Mouse (Mus musculus): ENCODE results near the gene Ceacam15. TPM values are rescaled to one million over a fixed set of nuclear protein-coding genes. Genes with fewer than 3 reads are reported as not detected.
A peak's percentile ranks its signal among the peaks of the same experiment; 100 is the strongest.
"Not testable (repeated sequence)": the region's sequence is repeated elsewhere in the genome, so short reads cannot be mapped to it uniquely, and the experiment has no call there.

Ceacam15 gene
- not detected for total RNA-seq (2021)

DNA sequence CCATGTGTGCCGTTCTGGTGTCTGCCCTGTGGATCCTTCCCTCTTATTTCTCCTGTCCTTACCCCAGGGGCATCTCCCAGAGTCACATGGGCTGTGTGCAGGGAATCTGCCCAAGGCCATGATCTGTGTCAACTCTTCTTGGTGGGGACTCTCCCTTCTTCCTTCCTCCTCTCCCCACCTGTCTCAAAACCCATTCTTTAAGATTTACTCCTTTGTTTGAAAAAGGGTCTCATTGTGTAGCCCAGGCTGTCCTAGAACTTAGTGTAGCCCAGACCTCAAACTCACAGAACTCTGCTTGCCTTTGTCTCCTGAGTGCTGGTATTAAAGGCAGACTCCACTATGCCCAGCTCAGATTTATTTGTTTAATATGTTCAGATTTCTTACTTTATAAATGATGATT, at the start of gene Ceacam15:
Gene Ceacam15 (minus strand): TSS at position 101 of the 400 bp plus-strand sequence.
- intact Hi-C loops (cut with DNase I) = no loop called here
- no peak for DNase-seq (ENCODE audit: extremely low spot score in 1 of 2, low spot score in 2 of 2)

DNA sequence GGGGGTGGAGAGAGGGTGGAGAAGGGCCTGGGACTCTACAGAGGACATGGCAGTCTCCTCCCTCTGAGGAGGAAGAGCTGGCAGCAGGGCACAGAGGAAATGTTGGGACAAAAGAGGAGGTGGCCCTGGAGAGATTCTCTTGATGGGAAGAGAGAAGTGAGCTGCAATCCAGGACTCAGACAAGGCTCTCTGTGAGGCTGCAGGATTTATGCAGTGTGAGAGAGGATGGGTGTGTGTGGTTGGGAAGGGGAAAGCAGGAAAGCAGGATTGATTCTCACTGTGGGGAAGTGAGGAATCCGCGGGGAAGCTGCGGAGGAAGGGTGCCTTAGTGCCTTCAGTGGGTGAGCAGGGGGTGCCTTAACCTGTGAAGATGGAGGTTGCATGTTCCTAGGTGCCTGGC, 47.0 kb upstream of the Ceacam15 start:
- DNase-seq (ENCODE audit: extremely low spot score in 1 of 2, low spot score in 2 of 2); intact Hi-C loops (cut with DNase I): not testable (repeated sequence)

DNA sequence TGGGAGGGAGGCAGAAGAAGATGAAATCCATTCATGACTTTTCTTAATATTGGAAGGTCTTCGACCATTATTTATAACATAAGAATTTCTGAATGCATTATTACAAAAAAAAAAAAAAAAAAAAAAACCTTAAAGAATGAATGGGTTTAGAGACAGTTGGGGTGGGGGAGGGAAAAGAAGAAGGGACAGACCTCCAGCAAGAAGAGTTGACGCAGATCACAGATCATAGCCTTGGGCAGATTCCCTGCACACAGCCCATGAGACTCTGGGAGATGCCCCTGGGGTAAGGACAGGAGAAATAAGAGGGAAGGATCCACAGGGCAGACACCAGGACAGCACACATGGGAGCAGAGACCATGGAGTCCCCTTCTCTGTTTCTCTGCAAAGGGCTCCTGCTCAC, 46.1 kb upstream of the Ceacam15 start, which contains the start of gene Ceacam9:
Gene Ceacam9 (plus strand): TSS at position 301 of the 400 bp plus-strand sequence.
- intact Hi-C loops (cut with DNase I) = no loop called here
- no peak for DNase-seq (ENCODE audit: extremely low spot score in 1 of 2, low spot score in 2 of 2)

DNA sequence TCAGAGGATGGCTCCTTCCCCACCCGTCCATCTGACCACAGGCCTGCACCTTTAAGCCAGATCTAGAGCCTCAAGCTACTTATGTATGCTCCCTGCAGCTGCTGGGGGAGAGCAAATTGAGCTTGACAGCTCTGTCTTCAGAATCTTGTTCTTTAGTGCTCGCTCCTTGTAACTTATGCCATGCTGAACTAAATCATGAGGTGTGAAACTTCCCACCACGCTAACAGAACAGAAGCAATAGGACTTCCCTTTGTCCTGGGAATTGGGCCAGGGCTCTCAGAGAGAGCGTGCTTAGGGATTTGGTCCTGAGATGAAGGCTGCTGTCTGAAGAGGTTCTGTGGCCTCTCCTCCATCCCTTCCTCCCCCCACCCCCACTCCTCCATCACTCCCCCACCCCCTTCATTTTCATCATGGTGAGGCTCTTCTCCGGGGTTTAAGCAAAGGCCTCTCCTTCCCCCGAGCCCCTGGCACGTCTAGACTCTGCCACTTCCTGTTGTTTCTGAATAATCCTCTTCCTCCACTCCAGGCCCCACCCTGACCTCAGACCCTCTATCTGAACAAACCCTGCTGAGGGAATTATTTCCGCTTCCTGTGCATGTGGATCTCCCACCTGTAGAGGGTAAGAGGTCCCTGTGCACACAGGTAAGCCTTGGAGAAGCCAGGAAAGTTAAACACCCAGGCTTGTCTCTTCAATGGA, 41.1 kb upstream of the Ceacam15 start:
- intact Hi-C loops (cut with DNase I) = loop anchor here (2.0 kb wide), 1 partner anchor 30 kb away; no protein-coding TSS in a partner anchor
- not testable (repeated sequence) for DNase-seq (ENCODE audit: extremely low spot score in 1 of 2, low spot score in 2 of 2)

DNA sequence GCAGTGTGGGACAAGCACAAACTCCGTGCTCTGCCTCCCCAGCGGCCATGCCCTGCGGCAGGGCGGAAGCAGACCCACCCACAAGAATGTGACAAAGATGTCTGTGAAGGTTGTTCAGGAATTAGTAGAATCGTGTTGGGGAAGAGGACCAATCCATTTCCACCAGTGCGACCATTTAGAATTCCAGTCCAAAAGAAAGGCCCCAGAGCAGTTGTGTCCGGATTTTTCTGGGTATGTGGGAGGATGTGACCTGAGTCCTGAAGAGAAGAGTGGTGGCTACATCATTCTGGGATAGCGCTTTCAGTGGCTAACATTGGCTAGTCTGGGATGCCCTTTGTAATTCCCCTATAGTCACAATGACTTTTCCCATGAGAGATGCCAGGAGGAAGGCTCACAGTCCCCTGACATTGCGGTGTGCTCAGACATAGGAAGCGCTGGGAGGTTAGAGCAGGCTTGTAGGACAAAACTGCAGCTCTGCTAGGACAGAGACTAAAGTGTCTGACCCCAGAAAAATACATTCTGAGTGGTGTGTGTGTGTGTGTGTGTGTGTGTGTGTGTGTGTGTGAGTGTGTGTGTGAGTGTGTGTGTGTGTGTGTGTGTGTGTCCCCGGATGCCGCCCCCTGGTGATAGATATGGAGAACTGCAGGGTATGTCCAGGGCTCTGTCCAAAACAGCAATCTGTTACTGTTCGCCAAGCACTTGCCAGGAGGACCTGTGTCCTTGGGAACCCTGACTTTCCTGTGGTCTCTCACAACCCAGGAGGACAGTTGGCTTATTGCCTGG, 37.3 kb upstream of the Ceacam15 start:
- intact Hi-C loops (cut with DNase I) = no loop called here

DNA sequence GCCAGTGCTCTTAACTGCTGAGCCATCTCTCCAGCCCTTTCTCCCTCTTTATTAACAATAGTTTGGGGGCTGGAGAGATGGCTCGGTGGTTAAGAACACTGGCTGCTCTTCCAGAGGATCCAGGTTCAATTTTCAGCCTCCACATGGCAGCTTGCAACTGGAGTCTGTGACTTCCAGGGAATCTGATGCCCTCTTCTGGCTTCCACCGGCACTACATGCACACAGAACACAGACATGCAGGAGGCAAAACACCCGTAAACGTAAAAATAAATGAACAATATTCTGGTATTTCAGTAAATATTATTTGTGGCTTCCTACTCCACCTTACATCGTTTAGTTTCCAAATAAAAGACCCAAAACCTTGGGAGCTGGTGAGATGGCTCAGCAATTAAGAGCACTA, 35.1 kb upstream of the Ceacam15 start:
- no peak for DNase-seq (ENCODE audit: extremely low spot score in 1 of 2, low spot score in 2 of 2)
- intact Hi-C loops (cut with DNase I) = no loop called here

More for the DNA sequence above, 37.3 kb upstream of the Ceacam15 start:
- DNase-seq (ENCODE audit: extremely low spot score in 1 of 2, low spot score in 2 of 2) = no peak

DNA sequence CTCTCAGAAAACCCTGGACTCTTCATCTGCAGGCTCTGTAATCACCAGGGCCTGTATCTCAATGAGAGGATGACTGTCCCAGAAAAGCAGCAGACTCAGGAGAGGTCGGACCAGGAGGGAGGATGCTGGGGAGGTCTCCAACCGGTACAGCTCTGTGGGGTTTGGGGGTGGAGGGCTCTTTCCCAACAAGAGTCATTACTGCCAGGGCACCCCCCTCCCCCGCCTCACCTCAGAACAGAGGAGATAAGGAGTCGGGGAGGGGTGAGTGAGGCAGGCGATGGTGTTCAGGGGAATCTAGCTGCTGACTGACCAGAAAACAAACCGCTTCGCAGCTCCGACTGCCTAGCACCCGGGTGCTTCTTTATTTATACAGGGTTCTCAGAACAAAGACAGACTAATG, 32.7 kb upstream of the Ceacam15 start:
- intact Hi-C loops (cut with DNase I) = no loop called here
- no peak for DNase-seq (ENCODE audit: extremely low spot score in 1 of 2, low spot score in 2 of 2)

DNA sequence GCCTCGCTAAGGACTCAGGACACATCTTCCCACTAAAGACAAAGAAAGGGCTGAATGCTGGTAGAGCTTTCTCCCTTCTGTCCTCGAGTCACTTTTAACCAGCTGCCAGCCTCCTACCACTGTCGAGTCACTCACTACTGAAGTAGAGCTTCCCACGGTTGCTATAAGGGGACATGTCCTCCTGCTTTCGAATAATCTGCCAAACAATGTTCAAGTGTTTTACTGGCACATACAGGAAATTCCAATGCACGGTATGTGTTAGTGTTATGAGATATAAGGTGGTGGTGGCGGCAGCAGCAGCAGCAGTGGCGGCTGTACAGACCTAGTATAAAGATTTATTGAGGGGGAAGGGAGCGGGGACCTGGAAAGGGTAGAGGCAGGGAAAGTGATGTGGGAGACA, 30.9 kb upstream of the Ceacam15 start:
- peak in 1 of 2 experiments; percentile 40 for DNase-seq (ENCODE audit: extremely low spot score in 1 of 2, low spot score in 2 of 2)
- intact Hi-C loops (cut with DNase I) = no loop called here

DNA sequence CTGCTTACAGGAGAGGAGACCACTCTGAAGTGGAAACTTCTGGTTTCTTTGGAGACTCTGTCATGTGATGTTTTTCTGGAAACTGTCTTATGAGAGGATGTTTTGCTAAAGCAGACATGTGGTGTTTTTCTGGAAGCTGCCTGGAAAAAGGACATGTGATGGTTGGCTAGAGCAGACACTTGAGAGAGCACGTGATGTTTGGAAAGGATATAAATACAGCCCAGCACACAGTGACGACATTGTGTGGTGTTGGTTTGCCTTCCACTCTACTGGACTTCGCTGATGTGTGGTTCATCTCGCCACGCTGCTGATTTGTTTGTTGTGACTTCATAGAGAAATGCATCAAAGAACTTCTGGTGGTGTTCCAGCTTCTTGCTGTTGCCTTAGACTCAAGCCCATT, 25.1 kb upstream of the Ceacam15 start:
- intact Hi-C loops (cut with DNase I) = no loop called here
- no peak for DNase-seq (ENCODE audit: extremely low spot score in 1 of 2, low spot score in 2 of 2)

DNA sequence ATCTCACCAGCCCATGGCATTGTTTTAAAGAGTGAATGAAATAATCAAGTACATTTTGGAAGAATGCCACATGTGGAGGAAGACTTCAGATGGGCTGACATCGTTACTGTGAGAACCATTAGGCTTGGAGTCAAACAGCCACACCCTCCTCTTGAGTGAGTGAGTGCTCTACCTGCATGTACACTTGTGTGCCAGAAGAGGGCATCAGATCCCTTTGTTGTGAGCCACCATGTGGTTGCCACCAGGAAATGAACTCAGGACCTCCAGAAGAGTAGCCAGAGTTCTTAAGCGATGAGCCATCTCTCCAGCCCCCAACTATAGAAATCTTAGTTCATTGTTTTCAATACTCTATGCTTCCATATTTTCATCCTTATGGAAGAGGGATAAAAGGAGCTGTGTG, 23.5 kb upstream of the Ceacam15 start:
- intact Hi-C loops (cut with DNase I) = loop anchor here (5.0 kb wide), 1 partner anchor 67 kb away; no protein-coding TSS in a partner anchor
- no peak for DNase-seq (ENCODE audit: extremely low spot score in 1 of 2, low spot score in 2 of 2)

DNA sequence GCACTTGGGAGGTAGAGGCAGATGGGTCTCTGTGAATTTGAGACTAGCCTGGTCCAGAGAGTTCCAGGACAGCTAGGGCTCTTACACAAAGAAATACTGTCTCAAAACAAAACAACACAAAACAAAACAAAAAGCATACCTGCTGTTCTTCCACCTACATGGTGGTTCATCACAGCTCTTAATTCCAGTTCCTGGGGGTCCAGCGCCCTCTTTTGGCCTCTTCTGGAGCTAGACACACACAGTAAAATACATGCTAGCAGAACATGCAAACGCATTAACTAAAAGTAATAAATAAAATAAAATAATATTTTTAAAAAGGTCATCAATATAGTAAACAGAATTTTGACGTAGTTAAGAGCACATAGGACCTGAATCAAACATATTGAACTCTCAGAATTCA, 19.5 kb upstream of the Ceacam15 start:
- DNase-seq (ENCODE audit: extremely low spot score in 1 of 2, low spot score in 2 of 2) = peak in 1 of 2 experiments; percentile 16
- intact Hi-C loops (cut with DNase I) = loop anchor here (5.0 kb wide), 1 partner anchor 63 kb away; no protein-coding TSS in a partner anchor

DNA sequence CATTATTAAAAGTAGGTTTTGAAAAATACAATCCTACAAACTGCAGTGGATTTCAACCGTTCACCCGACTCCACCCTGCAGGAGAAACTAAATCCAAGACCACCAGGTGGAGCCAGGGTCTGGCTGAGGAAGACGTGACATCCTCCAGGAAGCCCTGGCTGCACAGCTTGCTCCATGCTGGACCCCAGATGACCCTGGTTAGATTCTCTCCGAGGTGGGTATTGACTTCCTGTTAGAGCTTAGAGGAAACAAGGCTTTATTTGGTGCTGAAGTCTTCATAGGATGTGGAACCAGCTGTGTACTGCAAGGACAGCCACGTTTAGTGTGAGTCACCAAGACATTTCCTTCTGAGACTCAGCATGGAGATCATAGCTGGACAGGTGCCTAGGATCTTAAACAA, 13.7 kb upstream of the Ceacam15 start:
- DNase-seq (ENCODE audit: extremely low spot score in 1 of 2, low spot score in 2 of 2) = peak in 1 of 2 experiments; percentile 57

DNA sequence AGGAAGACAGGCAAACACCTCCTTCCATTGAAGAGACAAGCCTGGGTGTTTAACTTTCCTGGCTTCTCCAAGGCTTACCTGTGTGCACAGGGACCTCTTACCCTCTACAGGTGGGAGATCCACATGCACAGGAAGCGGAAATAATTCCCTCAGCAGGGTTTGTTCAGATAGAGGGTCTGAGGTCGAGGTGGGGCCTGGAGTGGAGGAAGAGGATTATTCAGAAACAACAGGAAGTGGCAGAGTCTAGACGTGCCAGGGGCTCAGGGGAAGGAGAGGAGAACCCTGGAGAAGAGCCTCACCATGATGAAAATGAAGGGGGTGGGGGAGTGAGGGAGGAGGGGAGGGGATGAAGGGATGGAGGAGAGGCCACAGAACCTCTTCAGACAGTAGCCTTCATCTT, 4.7 kb upstream of the Ceacam15 start:
- DNase-seq (ENCODE audit: extremely low spot score in 1 of 2, low spot score in 2 of 2); intact Hi-C loops (cut with DNase I): not testable (repeated sequence)

More for the DNA sequence above, 13.7 kb upstream of the Ceacam15 start:
- intact Hi-C loops (cut with DNase I) = no loop called here

DNA sequence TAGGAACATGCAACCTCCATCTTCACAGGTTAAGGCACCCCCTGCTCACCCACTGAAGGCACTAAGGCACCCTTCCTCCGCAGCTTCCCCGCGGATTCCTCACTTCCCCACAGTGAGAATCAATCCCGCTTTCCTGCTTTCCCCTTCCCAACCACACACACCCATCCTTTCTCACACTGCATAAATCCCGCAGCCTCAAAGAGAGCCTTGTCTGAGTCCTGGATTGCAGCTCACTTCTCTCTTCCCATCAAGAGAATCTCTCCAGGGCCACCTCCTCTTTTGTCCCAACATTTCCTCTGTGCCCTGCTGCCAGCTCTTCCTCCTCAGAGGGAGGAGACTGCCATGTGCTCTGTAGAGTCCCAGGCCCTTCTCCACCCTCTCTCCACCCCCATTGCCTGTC, 806 bp downstream of the Ceacam15 start:
- DNase-seq (ENCODE audit: extremely low spot score in 1 of 2, low spot score in 2 of 2); intact Hi-C loops (cut with DNase I): not testable (repeated sequence)

DNA sequence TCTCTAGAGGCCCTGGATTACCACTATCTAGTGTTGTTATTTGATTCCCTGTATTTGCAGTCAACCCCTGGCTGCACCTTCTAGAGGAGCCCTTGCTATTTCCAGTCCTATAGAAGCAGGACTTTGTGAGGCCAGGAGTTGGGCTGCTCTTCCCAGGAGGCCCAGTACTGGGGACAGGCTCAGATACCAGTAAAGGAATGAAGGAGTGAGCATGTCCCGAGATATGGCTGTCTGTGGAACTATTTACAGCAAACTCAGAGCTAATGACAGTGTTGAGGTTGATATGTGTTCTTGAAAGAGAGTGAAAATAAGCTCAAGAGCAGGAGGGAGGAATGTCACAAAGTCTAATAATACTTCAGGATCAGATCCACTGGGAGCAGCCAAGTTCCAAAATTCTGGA, 1.7 kb downstream of the Ceacam15 start:
- intact Hi-C loops (cut with DNase I) = no loop called here
- DNase-seq (ENCODE audit: extremely low spot score in 1 of 2, low spot score in 2 of 2) = no peak

DNA sequence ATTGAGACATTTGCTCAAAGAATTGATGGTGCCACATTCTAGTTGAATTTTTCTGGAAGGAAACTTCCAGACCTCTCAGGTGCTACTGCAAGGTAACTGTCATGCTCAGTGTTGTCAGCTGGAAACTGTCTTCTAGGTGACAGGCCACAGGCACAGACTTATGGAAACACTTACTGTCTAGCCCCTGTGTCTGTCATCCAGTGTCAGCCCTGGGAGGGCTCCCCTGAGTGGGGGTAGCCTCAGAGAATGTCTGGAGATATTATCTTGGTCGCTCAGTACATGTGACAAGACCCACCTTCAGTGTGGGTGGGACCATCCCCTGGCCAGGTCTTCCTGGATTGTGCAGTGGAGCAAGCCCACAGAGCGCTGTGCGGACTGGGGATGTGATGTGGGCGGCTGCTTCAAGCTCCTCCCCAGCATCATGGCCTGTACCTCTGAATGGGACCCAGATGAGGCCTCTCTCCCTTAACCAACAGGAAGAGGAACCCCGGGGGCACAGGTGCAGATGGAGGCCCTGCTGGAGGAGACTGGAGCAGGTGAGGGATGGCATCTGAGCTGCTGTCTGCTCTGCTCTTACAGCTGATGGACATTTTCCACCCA, 7.1 kb downstream of the Ceacam15 start:
- intact Hi-C loops (cut with DNase I); DNase-seq (ENCODE audit: extremely low spot score in 1 of 2, low spot score in 2 of 2): not testable (repeated sequence)

DNA sequence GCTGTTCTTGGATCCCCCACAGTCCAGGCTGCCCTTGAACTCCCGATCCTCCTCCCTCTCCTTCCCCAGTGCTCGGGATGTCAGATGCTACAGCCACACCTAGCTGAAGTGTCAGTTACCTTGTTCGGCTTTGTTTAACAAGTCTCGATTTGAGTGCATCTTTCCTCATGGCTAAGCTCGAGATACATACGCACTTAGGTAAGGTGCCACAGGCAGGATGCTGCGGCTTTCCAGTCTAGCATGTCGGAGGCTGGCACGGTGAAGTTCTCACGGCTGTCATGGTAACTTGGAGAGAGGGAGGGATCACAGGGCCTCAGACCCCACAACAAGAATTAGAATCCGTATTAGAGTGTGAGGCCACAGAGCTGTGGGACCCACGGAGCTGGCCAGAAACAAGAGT, 31.2 kb downstream of the Ceacam15 start:
- no peak for DNase-seq (ENCODE audit: extremely low spot score in 1 of 2, low spot score in 2 of 2)
- intact Hi-C loops (cut with DNase I) = no loop called here

DNA sequence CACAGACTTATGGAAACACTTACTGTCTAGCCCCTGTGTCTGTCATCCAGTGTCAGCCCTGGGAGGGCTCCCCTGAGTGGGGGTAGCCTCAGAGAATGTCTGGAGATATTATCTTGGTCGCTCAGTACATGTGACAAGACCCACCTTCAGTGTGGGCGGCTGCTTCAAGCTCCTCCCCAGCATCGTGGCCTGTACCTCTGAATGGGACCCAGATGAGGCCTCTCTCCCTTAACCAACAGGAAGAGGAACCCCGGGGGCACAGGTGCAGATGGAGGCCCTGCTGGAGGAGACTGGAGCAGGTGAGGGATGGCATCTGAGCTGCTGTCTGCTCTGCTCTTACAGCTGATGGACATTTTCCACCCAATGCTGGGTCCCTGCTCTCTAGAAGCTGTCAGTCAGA, 32.4 kb downstream of the Ceacam15 start:
- DNase-seq (ENCODE audit: extremely low spot score in 1 of 2, low spot score in 2 of 2); intact Hi-C loops (cut with DNase I): not testable (repeated sequence)

DNA sequence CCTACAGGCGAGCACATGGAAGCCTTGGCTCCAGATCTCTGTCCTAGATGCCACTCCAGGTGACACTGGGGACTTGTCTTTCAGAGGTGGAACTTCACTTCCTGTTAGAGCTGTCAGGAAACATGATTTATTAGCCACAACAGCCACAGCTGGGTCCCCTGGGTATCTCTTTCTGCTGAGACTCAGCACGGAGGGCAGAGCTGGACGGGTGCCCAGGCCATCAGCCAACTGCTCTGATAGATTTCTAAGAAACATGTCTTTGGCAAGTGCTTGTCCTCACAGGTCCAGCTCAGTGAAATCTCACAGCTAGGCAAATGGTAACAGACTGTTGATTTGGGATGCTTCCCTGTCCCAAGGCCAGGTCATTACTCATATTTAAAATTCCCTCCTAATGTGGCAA, 36.5 kb downstream of the Ceacam15 start:
- peak in 1 of 2 experiments; percentile 53 for DNase-seq (ENCODE audit: extremely low spot score in 1 of 2, low spot score in 2 of 2)

More for the DNA sequence above, 36.5 kb downstream of the Ceacam15 start:
- intact Hi-C loops (cut with DNase I) = no loop called here

Data from left cerebral cortex, postnatal 10 days (tissue).